Mouse (Mus musculus) midbrain, embryonic 13.5 days (tissue): ENCODE data around the gene Meltf. TPM values are rescaled to one million over a fixed set of nuclear protein-coding genes. Genes with fewer than 3 reads are reported as not detected.
A peak's percentile ranks its signal among the peaks of the same experiment; 100 is the strongest.

ENCODE experiments used
- ATAC-seq: fragments of 200-750 bp; cut with Nextera tagmentation; 2 replicates; pipeline ENCODE4 v1.8.0; 2017; ENCODE audit warnings: mild to moderate bottlenecking, moderate TSS enrichment, moderate library complexity
- H3K27ac ChIP-seq: fragments of 300-500 bp; sonication (generic); 2 replicates; pipeline ENCODE4 v1.5.1; 2015; ENCODE audit warnings: inconsistent platforms, mild to moderate bottlenecking, moderate library complexity
- H3K27me3 ChIP-seq: fragments of 300-500 bp; sonication (generic); 2 replicates; pipeline ENCODE4 v1.6.1; 2015; ENCODE audit warnings: mild to moderate bottlenecking, inconsistent platforms
- H3K36me3 ChIP-seq: fragments of 300-500 bp; sonication (generic); 2 replicates; pipeline ENCODE4 v1.6.1; 2015; ENCODE audit warnings: mild to moderate bottlenecking, inconsistent platforms
- H3K4me1 ChIP-seq: fragments of 300-500 bp; sonication (generic); replicated peaks from 2 replicates; pipeline ENCODE4 v1.6.1; 2015; ENCODE audit warnings: inconsistent platforms
- H3K4me2 ChIP-seq: fragments of 300-500 bp; sonication (generic); replicated peaks from 2 replicates; pipeline ENCODE4 v1.6.1; 2015; ENCODE audit warnings: moderate library complexity, mild to moderate bottlenecking, inconsistent platforms
- H3K4me3 ChIP-seq: fragments of 300-500 bp; sonication (generic); replicated peaks from 2 replicates; pipeline ENCODE4 v1.5.1; 2015; ENCODE audit warnings: mild to moderate bottlenecking, inconsistent platforms
- H3K9ac ChIP-seq: fragments of 300-500 bp; sonication (generic); replicated peaks from 2 replicates; pipeline ENCODE4 v1.6.1; 2015; ENCODE audit warnings: mild to moderate bottlenecking, inconsistent platforms
- H3K9me3 ChIP-seq: fragments of 300-500 bp; sonication (generic); 2 replicates; pipeline ENCODE4 v1.6.1; 2016; ENCODE audit warnings: mild to moderate bottlenecking, inconsistent platforms
- WGBS: fragments of 180-500 bp; shearing (Covaris S2); methylation state at CpG from one replicate; pipeline ENCODE4 v1.1.7; 2015; 5-methylcytosine and 5-hydroxymethylcytosine counted together
- polyA plus RNA-seq: library from polyadenylated mRNA; unstranded; fragments of >200 nt; fragmentation: Nextera tagmentation; extraction: Ambion mirVana; gene quantifications from 2 replicates; pipeline ENCODE4 v1.2.1, GENCODE M21; 2015

The Meltf gene
- polyA plus RNA-seq, 1 experiment from 2014 or later: 0.16 TPM

DNA sequence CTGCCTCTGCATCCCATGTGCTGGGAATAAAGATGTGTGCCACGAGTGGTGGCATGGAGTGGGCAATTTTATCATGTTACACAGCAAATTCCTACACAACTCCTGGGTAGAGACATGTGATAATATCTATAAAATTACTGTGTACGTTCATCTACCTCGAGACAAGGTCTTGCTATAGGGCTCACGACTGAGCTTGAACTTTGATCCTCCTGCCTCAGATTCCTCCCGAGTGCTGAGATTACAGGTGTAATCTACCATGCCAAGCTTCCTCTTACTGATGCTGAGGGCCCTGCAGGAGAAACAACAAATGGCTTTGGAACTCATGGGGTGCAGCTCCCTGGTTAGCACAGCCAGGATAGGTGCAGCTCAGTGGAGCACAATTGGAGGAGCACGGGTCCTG is 45.8 kb downstream of the Meltf start:
- Histone ChIP-seq H3K36me3 (no peaks in the 10 kb centered on the region), H3K9me3 (no peaks in the 10 kb centered on the region), H3K27ac (no peak overlapping the region), H3K9ac (no peak overlapping the region), H3K4me1 (no peaks in the 10 kb centered on the region), H3K4me3 (no peak overlapping the region), H3K4me2 (no peak overlapping the region), H3K27me3 (no peaks in the 10 kb centered on the region)
- WGBS: 84% methylated on average over 6 of the region's 6 CpGs
- ATAC-seq: no peak

GRCm38 (mm10) chr16:31926091-31926490 is 47.5 kb downstream of the Meltf start:
- Histone ChIP-seq H3K27ac (no peak overlapping the region), H3K9ac (no peak overlapping the region), H3K4me1 (no peaks in the 10 kb centered on the region), H3K36me3 (no peaks in the 10 kb centered on the region), H3K9me3 (no peaks in the 10 kb centered on the region), H3K4me2 (no peak overlapping the region), H3K27me3 (0 out of 2 replicates have a peak, but pooled peaks cover 3% of the 10 kb centered on the region), H3K4me3 (no peak overlapping the region)
- no peak for ATAC-seq
- 69% methylated on average over 6 of the region's 6 CpGs for WGBS

DNA sequence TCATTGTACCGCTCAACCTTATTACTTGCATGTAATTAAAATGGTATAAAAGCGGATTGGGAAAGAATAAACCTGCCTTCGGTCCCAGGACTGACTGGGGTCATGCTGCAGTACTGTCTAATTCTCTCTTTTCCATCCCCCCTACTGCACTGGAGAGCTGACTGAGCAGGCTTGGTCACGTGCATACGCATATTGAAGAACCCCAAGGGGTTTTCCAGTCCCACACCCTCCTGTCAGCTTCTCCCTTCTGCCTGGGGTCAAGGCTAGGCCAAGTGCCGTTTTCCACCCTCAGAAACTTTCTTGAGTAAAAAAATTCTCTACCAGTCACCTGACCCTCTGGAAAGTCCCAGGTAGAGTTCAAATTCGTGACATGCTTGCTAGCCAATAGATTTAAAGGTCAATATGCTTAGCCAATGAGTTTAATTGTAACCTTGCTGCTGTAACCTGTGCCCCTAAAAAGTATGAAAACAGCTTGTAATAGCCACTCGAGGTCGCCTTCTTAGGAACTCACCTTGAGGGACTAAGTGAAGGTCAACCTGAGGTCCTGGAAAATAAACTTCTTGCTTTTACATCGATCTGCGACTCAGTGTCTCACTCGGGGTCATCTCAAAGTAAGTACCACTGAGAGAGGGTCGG is 48.1 kb downstream of the Meltf start:
- H3K9ac ChIP-seq: no peak overlapping the region
- H3K4me1 ChIP-seq: no peaks in the 10 kb centered on the region
- H3K36me3 ChIP-seq: no peaks in the 10 kb centered on the region
- ATAC-seq: no peak
- WGBS: 85% methylated on average over 13 of the region's 13 CpGs
- H3K27ac ChIP-seq: no peak overlapping the region
- no peak overlapping the region for H3K4me2 ChIP-seq
- no peak overlapping the region for H3K4me3 ChIP-seq
- no peaks in the 10 kb centered on the region for H3K9me3 ChIP-seq
- H3K27me3 ChIP-seq: 0 out of 2 replicates have a peak, but pooled peaks cover 3% of the 10 kb centered on the region

DNA sequence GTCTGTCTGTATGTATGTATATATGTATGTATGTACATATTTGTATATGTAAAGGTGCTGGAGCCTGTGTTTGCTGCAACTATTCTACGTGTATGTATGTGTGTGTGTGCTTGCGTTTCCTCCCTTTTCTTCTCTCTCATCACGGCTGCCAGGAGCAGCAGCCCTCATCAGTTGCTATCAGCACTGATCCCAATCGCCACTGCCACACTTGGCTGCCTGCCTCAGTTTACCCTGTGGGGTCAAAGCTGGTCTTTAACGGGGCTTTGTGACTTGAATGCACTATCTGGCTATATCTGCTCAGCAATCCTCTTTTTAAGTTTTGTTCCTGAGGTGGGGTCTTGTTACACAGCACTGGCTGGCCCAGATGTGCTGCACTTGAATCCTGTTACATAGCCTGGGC is 48.8 kb downstream of the Meltf start:
- no peaks in the 10 kb centered on the region for H3K36me3 ChIP-seq
- H3K4me2 ChIP-seq: no peak overlapping the region
- no peak overlapping the region for H3K9ac ChIP-seq
- H3K27me3 ChIP-seq: 0 out of 2 replicates have a peak, but pooled peaks cover 3% of the 10 kb centered on the region
- H3K4me1 ChIP-seq: peaks cover 4% of the 10 kb centered on the region
- H3K27ac ChIP-seq: no peak overlapping the region
- no peaks in the 10 kb centered on the region for H3K9me3 ChIP-seq
- ATAC-seq: no peak
- no peak overlapping the region for H3K4me3 ChIP-seq
- 91% methylated on average over 5 of the region's 5 CpGs for WGBS

DNA sequence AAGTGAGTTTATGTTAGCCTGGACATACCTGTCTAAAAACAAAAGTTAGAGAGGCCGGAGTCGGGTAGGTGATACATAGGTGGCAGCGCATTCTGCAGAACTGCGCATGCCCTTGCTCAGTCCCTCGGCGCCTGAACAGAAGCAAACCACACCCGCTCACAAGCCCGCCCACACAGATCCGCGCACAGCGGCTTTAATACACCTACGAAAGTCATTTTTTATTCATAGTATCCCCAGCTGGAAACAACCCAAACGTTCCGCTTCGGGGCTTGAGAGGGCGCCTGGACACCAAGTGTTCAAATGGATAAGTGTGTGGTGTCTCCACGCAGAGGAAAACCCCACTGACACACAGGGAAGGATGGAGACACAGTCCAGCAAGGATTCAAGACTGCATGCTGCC is 52.7 kb downstream of the Meltf start:
- no peak overlapping the region for H3K4me3 ChIP-seq
- no peak for ATAC-seq
- peaks cover 36% of the 10 kb centered on the region for H3K4me1 ChIP-seq
- H3K9me3 ChIP-seq: no peaks in the 10 kb centered on the region
- peaks cover 20% of the 10 kb centered on the region for H3K27me3 ChIP-seq
- 63% methylated on average over 17 of the region's 17 CpGs for WGBS
- no peak overlapping the region for H3K4me2 ChIP-seq
- H3K27ac ChIP-seq: no peak overlapping the region
- H3K36me3 ChIP-seq: no peaks in the 10 kb centered on the region
- H3K9ac ChIP-seq: no peak overlapping the region

GRCm38 (mm10) chr16:31932255-31932654 is 53.6 kb downstream of the Meltf start:
- Histone ChIP-seq H3K9ac (peak overlapping the region; percentile 6; the same call in 1 of the 2 replicates), H3K4me1 (peaks cover 36% of the 10 kb centered on the region), H3K4me2 (peak overlapping the region; percentile 78; the same call in 1 of the 2 replicates), H3K36me3 (no peaks in the 10 kb centered on the region), H3K9me3 (no peaks in the 10 kb centered on the region), H3K4me3 (no peak overlapping the region), H3K27me3 (peaks cover 23% of the 10 kb centered on the region), H3K27ac (peak overlapping the region; percentile 97)
- 35% methylated on average over 5 of the region's 5 CpGs for WGBS
- ATAC-seq: peak; percentile 1; the same call in 1 of the 2 replicates

DNA sequence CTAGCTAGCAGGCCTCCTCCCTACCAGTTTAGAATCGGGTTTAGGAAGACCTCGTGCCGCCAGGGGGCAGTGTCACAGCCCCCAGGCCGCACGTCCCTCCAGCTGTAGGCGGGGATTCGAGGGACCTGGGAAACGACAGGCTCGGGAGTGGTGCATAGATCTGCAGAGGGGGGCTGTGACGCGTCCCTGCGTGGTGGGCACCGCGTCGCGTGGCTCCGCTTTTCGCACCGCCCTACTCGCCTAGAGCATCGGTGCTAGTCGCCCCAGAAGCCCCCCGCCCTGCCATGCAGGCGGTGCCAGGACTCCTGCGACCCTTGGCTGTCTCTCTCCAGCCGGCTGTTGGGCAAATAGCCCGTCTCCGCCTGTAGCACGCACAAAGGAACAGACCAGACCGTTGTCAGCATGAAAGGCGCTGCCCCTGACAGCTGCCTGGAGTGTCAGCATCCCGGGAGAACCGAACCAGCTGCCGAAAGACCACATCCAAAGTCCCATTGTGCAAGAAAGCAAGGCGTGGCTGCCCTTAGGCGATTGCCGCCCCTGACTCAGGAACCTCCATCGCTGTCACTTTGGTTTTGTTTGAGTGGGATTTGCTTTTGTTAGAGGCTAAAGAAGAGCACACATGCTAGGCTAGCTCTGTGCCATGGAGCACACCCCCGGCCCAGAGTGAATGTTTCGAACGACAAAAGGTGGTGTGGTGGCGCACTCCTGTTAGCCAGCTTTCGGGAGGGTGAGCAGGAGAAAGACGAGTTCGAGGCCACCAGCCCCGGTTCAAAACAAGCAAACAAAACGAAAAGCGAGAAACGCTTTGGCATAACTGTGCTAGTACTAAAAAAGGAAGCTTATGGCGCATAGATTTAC is 54.5 kb downstream of the Meltf start:
- peak overlapping the region; percentile 97 for H3K27ac ChIP-seq
- under 1% methylated on average over 50 of the region's 50 CpGs for WGBS
- ATAC-seq: peak; percentile 98

DNA sequence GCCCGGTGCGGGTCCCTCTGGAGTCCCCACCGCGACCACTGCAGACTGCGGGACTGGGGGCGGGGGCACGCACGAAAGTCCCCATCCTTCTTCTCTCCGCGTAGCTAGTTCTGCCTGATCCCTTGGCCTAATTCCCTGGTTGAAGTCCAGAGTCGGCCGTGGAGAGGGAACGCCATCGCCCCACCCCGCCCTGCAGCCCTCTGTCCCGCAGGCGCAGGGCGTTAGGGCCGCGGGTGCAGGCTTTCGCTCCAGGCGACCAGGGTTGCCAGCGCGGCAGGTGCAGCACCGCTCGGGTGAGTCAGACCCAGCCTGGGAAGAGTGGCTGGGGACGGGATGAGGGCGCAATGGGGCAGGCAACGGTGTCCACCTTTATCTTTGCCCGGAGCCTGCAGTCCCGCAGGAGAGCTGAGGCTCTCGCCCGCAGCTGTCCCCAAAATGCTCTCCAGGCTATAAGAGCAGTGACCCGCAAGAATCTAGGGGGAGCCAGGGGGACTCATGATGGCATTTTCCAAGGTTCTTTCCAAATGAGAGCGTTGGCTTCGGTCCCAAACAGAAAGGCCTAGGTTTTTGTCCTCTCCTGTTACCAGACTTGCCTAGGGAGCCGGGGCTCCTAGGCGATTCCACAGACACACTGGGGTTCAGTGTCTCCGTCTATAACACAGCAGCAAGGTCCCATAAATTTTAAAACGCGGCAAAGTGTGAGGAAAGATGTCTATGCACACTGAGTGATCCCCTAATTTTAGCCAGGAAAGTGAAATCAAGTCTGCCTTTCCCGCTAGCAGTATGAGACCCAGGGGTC is 55.3 kb downstream of the Meltf start, which contains the start of gene Pigz:
TSS of gene Pigz (plus strand) at position 101 of the 799 bp plus-strand sequence.
- H3K9me3 ChIP-seq: no peaks in the 10 kb centered on the region
- H3K36me3 ChIP-seq: no peaks in the 10 kb centered on the region
- peak; percentile 27 for ATAC-seq
- H3K27ac ChIP-seq: peak within 1 kb of the TSS; percentile 97
- peak within 1 kb of the TSS; percentile 47 for H3K4me3 ChIP-seq
- H3K4me1 ChIP-seq: peaks cover 36% of the 10 kb centered on the region
- H3K4me2 ChIP-seq: peak within 1 kb of the TSS; percentile 78
- peak within 1 kb of the TSS; percentile 74 for H3K9ac ChIP-seq
- peaks cover 23% of the 10 kb centered on the region for H3K27me3 ChIP-seq
- 5% methylated on average over 42 of the region's 42 CpGs for WGBS

More for the DNA sequence above, 54.5 kb downstream of the Meltf start:
- Histone ChIP-seq H3K9me3 (no peaks in the 10 kb centered on the region), H3K4me2 (peak overlapping the region; percentile 78), H3K9ac (peak overlapping the region; percentile 74), H3K4me3 (peak overlapping the region; percentile 47), H3K27me3 (peaks cover 23% of the 10 kb centered on the region), H3K36me3 (no peaks in the 10 kb centered on the region), H3K4me1 (peaks cover 36% of the 10 kb centered on the region)

DNA sequence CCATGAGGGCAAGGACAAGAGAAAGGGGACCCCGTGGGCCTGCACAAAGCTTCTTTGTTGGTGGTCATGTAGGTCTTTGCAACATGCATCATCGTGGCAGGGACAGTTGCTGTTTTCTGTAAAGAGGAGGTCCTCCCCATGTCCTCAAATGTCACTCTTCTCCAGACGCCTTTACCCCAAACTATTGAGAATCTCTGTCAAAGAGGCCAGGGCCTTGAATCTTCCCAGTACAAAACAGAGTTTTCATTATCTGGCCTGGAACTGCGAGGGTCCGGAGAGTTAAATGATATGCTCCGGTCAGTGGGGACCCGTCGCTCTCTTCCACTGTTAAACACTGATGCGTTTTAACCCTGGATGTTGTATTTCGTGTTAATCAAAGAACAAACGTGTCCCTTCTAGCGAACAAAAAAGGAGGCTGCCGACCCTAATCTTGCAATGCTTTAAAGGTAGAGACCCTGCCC is 56.0 kb downstream of the Meltf start:
- Histone ChIP-seq H3K36me3 (no peaks in the 10 kb centered on the region), H3K4me2 (peak overlapping the region; percentile 78), H3K9me3 (no peaks in the 10 kb centered on the region), H3K4me1 (peaks cover 36% of the 10 kb centered on the region), H3K27me3 (peaks cover 23% of the 10 kb centered on the region), H3K4me3 (peak overlapping the region; percentile 47), H3K9ac (peak overlapping the region; percentile 74), H3K27ac (peak overlapping the region; percentile 97)
- ATAC-seq: no peak
- 13% methylated on average over 13 of the region's 13 CpGs for WGBS

DNA sequence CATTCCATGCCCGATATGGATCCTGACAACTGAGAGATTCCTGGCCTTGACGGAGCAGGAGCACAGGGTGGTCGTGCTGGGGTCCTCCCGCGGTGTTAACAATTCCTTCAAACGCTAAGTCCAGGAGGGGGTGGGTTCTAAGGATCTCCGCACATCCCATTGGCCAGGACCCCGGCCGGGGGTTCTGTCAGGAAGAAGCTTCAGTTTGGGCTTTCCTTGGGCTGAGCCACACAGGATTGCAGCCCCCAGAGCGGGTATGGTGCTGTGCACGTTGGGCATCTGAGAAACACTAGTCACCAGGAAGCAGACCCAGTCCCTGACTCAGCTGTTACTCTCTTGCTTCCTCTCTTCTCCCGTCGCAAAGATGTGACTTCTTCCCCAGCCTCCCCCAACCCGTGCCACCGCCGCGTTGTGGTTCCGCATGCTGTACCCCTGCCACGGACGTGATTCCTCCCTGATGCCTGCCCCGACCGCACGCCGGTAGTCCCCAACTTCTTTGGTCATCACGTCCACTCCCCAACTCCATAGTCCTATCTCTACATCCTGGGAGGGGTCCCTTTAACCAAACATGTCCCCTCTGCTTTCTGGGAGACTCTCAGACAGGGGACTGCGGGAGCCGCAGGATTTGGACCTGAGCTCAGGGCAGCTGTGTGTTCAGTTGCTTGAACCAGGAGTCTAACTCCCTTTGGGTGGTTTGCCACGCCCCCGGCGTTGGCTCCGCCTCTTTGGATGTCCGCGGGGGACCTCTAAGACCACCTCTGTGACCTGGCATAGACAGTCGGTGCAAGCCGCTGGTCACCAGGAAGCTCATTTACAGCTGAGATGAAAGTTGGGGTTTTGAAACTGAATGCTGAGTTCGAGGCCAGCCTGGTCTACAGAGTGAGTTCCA is 56.7 kb downstream of the Meltf start:
- peaks cover 20% of the 10 kb centered on the region for H3K27me3 ChIP-seq
- no peaks in the 10 kb centered on the region for H3K36me3 ChIP-seq
- H3K27ac ChIP-seq: no peak overlapping the region
- peak overlapping the region; percentile 74 for H3K9ac ChIP-seq
- peak overlapping the region; percentile 47 for H3K4me3 ChIP-seq
- WGBS: 4% methylated on average over 36 of the region's 36 CpGs
- H3K4me2 ChIP-seq: peak overlapping the region; percentile 78
- H3K9me3 ChIP-seq: no peaks in the 10 kb centered on the region
- ATAC-seq: no peak
- peaks cover 36% of the 10 kb centered on the region for H3K4me1 ChIP-seq

DNA sequence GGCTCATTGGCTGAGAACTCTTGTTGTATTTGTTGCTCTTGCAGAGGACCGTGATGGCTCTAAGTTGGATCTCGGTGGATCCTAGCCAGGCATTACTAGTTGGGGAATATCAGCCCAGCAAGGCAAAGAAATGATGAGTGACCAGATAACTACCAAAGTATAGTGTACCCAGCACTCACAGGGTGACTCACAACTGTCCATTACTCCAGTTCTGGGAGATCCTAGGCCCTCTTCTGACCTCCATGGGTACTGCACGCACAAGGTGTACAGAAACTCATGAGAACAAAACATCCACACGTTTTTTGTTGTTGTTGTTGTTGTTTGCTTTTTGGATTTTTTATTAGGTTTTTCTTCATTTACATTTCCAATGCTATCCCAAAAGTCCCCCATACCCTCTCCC is 58.0 kb downstream of the Meltf start:
- 88% methylated on average over 4 of the region's 4 CpGs for WGBS
- H3K27ac ChIP-seq: no peak overlapping the region
- peaks cover 20% of the 10 kb centered on the region for H3K27me3 ChIP-seq
- no peak overlapping the region for H3K4me3 ChIP-seq
- H3K9ac ChIP-seq: no peak overlapping the region
- no peaks in the 10 kb centered on the region for H3K9me3 ChIP-seq
- peaks cover 36% of the 10 kb centered on the region for H3K4me1 ChIP-seq
- ATAC-seq: no peak
- no peaks in the 10 kb centered on the region for H3K36me3 ChIP-seq
- no peak overlapping the region for H3K4me2 ChIP-seq
